Mouse (Mus musculus) lung, postnatal 0 days (tissue): Measurements from ENCODE around the gene Eva1c.

Source experiments
- CTCF ChIP-seq: IDR thresholded peaks from 2 replicates; pipeline ENCODE4 v1.5.1; 2016; ENCODE audit warnings: antibody characterized with exemption, mild to moderate bottlenecking
- EP300 ChIP-seq: IDR thresholded peaks from 2 replicates; pipeline ENCODE4 v1.6.1; 2016; ENCODE audit warnings: antibody characterized with exemption, mild to moderate bottlenecking, control low read depth

- TF ChIP-seq CTCF (peak; percentile 15; the same call in 1 of the 2 replicates), EP300 (no peak)
Measured at GRCm38 (mm10) chr16:90830686-90831439, 4.3 kb downstream of the Eva1c start.
